Comparison of ENCODE assay signal across 18 mouse cellular contexts in the genomic region with DNA sequence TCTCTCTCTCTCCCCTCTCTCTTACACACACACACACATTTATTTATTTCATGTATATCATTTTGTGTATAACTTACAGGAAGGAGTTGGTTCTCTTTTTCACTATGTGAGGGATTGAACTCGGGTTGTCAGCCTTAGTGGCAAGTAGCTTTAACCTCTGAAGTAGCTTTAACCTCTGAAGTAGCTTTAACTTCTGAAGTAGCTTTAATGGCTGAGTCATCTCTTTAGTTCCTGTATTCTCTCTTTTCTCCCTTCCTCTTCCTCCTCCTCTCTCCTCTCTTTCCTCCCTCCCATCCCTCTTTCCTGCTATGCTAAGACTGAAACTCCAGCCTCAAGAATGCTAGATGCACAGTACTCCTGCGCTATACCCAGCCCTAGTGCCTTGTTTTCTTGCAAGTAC. TPM values are rescaled to one million over a fixed set of nuclear protein-coding genes. Genes with fewer than 3 reads are reported as not detected.
"Had no signal": no experiment of that assay in that cellular context is flagged by ENCODE, and none has a peak within 500 bp of the region (broad histone marks: within the 10 kb centered on the region; RNA-seq: fewer than 3 reads in every experiment).

No protein-coding gene starts in this region.

- H3K36me3 ChIP-seq: midbrain, embryonic 10.5 days; midbrain, embryonic 12.5 days; neural tube, embryonic 13.5 days; neural tube, embryonic 15.5 days had no signal

- H3K9me3 ChIP-seq: midbrain, embryonic 10.5 days; midbrain, embryonic 12.5 days; neural tube, embryonic 15.5 days had no signal

- H3K4me3 ChIP-seq: midbrain, embryonic 10.5 days; midbrain, embryonic 12.5 days; myocyte; neural tube, embryonic 13.5 days; neural tube, embryonic 15.5 days had no signal

- H3K4me1 ChIP-seq: midbrain, embryonic 10.5 days had no signal

- DNase-seq: lung, embryonic 14.5 days; lung, postnatal 10 days; midbrain, embryonic 14.5 days; retina, postnatal 1 day; right cerebral cortex, adult 18-20 months; right cerebral cortex, postnatal 25 days; right cerebral cortex, postnatal 4 days; spleen, adult 18-20 months; thymus, adult 18-20 months; thymus, postnatal 14 days; thymus, postnatal 36 days had no signal

- H3K27ac ChIP-seq: midbrain, embryonic 10.5 days; midbrain, embryonic 12.5 days; neural tube, embryonic 13.5 days; neural tube, embryonic 15.5 days had no signal

- H3K27me3 ChIP-seq: midbrain, embryonic 12.5 days; neural tube, embryonic 13.5 days; neural tube, embryonic 15.5 days had no signal

- H3K9ac ChIP-seq: lung, embryonic 14.5 days; midbrain, embryonic 12.5 days; neural tube, embryonic 13.5 days; neural tube, embryonic 15.5 days had no signal

RNA-seq across cellular contexts. Expression of gene Olfm2, which starts 12.1 kb away (rescaled TPM):
- total RNA-seq: megakaryocyte, adult 5-6 weeks; megakaryocyte-erythroid progenitor cell, adult 5-6 weeks had no signal

RNA-seq across cellular contexts. Expression of gene Col5a3, which starts 56.6 kb away (rescaled TPM):
- total RNA-seq: megakaryocyte-erythroid progenitor cell, adult 5-6 weeks had no signal
